Mouse (Mus musculus) right cerebral cortex, adult 18-20 months (tissue): Measurements from ENCODE around the gene Smc2.
"Not testable (repeated sequence)": the region's sequence is repeated elsewhere in the genome, so short reads cannot be mapped to it uniquely, and the experiment has no call there.

ENCODE experiments used
- DNase-seq: peaks from one replicate; pipeline ENCODE4 v3.0.0; 2022; ENCODE audit warnings: mixed read lengths

Gene Smc2

GRCm38 (mm10) chr4:52438886-52439664 is at the start of gene Smc2:
TSS of gene Smc2 (plus strand) at chr4:52439243.
- peak; percentile 93 for DNase-seq

GRCm38 (mm10) chr4:52411587-52411986 is 27.5 kb upstream of the Smc2 start:
- no peak for DNase-seq

DNA sequence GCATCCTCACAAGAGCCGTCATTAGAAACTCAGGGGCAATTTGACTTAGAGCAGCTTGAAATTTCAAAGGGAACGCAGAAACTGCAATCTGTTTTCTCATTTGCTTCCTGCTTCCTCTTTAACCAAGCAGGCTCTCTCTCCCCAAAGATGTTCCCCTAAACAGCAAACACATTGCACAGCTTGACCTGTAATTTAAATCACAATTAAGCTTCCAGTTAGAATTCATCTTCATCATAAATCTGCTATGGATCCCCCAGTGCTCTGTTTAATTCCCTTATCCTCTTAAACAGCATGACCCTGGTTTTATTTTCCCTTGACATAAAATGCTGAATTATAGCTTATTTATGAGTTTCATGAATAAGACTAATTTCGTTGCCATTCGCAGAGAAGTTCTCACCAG is 15.4 kb upstream of the Smc2 start:
- no peak for DNase-seq

GRCm38 (mm10) chr4:52429310-52430198 is 9.5 kb upstream of the Smc2 start:
- DNase-seq: no peak

- not testable (repeated sequence) for DNase-seq
Observed at GRCm38 (mm10) chr4:52435551-52435950, 3.5 kb upstream of the Smc2 start.

- DNase-seq: no peak
Observed at GRCm38 (mm10) chr4:52438371-52438885, 615 bp upstream of the Smc2 start.

GRCm38 (mm10) chr4:52459726-52460125 is 20.7 kb downstream of the Smc2 start:
- DNase-seq: no peak

DNA sequence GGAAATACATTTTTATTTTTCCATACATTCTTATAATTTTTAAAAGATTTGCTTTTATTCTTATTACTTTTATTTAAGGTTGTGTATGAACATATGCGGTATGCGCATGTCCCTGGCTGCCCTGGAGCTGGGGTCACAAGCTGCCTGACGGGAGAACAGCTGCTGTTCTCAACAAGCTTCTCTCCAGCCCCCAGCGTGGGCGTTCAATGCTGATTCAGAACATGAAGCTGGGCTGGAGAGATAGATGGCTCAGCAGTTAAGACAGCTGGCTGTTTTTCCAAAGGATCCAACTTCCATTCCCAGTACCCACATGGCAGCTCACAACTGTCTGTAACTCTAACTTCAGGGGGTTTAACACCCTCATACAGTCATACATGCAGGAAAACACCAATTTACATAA is 22.3 kb downstream of the Smc2 start:
- DNase-seq: peak; percentile 85

- no peak for DNase-seq
Observed at GRCm38 (mm10) chr4:52473431-52473830, 34.4 kb downstream of the Smc2 start.

DNA sequence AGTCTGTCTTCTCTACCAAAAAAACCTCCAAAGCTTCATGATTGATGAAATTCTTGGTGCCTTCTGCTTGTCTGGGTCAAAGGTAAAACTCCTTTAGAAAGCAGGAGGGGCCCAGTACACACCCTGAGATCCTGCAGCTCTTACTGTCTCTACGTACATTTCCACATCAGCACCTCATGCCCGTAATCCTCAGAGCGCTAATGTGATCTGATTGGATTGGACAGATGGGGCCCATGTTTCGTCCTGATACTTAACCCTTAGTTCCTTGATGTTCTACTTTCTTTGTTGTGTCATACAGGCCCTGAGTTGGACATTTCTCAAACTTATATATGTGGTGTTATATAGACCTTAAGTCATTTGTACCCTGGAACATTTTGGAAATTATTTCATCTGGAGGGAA is 48.4 kb downstream of the Smc2 start:
- DNase-seq: no peak

DNA sequence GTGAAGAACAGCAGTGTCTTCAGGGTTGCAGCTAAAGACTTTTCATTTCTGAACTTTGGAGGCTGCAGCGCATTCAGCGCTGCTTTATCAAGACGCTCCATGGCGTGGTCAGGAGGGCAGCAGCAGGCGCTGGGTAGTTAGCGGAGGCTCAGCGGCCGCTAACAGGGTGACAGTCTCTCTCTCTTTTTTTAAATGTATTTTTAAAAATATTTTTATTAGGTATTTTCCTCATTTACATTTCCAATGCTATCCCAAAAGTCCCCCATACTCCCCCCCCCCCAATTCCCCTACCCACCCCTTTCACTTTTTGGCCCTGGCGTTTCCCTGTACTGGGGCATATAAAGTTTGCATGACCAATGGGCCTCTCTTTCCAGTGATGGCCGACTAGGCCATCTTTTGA is 58.1 kb downstream of the Smc2 start, which contains the start of gene Vma21-ps:
Gene Vma21-ps (minus strand): TSS at position 101 of the 400 bp plus-strand sequence.
- DNase-seq: not testable (repeated sequence)

DNA sequence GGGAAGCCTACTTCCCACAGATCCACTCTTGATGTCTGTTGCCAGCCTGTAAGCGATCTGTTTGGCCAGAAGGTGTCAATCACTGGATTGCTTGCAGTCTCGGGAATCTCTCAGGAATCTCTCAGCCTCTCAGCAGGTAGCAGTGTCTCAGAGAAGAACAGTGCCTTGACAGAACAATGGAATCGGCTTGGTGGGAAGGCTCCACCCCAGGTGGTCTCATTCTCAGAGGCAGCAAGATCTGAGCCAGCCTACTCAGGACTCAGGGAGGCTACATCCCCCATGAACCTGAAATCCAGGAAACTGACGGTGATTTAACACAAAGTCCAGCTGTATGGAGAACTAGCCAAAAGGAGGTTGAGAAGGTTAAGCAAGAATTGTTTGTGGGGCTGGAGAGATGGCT is 78.5 kb downstream of the Smc2 start:
- DNase-seq: no peak

DNA sequence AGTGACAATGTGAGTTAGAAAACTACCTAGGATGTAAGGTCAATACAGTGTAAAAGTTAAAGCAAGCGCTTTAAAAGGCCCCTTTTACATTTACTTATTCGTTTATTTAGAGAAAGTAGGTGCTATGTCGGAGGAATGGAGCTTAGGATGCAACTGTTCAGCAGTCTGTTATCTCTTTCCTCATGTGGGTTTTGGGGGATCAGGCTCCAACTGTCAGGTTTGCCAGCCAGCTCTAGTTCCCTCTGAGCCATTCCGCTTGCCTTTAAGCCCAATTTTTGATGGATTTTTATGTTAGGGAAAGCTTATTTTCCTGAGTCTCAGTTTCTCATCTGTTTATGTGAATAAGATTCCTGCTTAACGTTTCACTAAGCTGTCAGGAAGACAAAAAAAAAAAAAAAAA is 80.3 kb downstream of the Smc2 start:
- no peak for DNase-seq

DNA sequence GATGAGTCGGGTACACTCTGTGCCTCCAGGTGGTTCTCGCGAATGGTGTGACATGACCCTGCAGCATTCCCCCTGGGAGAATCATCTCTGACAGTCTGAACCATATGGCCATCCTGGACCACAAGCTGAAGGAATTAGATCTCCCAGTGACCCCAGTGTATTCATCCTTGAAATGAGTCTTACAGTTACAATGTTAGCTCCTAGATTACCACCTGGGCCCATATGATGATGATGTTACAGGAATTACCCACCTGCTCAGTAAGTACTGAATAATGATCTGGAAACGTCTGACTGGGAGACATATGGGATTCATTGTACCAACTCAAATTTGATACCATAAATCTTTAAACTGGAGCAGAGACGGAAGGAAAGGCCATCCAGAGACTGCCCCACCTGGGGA is 87.4 kb downstream of the Smc2 start:
- DNase-seq: no peak

- no peak for DNase-seq
Observed at GRCm38 (mm10) chr4:52530636-52531035, 91.6 kb downstream of the Smc2 start.
